Mouse (Mus musculus): ENCODE measurements around the gene Fcer1a. TPM values are rescaled to one million over a fixed set of nuclear protein-coding genes. Genes with fewer than 3 reads are reported as not detected.

Fcer1a gene
- polyA plus RNA-seq, 1 experiment from 2014 or later = not detected

Other genes starting within 250 kb of the Fcer1a start
- gene Olfr1408, start 89.8 kb downstream of the Fcer1a start, polyA plus RNA-seq (2015; fragmentation: Nextera tagmentation; extraction: Ambion mirVana) = not detected in 2 replicates
- gene Olfr1406, start 36.6 kb downstream of the Fcer1a start, polyA plus RNA-seq (2015; fragmentation: Nextera tagmentation; extraction: Ambion mirVana) = not detected in 2 replicates
- gene Olfr218, start 29.4 kb downstream of the Fcer1a start, polyA plus RNA-seq (2015; fragmentation: Nextera tagmentation; extraction: Ambion mirVana) = not detected in 2 replicates
- not detected in 2 replicates for gene Olfr1404, start 14.8 kb downstream of the Fcer1a start, polyA plus RNA-seq (2015; fragmentation: Nextera tagmentation; extraction: Ambion mirVana)
- gene Olfr418, start 38.8 kb upstream of the Fcer1a start, polyA plus RNA-seq (2015; fragmentation: Nextera tagmentation; extraction: Ambion mirVana) = not detected in 2 replicates
- gene Mptx2, start 50.6 kb upstream of the Fcer1a start, polyA plus RNA-seq (2015; fragmentation: Nextera tagmentation; extraction: Ambion mirVana) = not detected in 2 replicates
- gene Ackr1, start 106.5 kb upstream of the Fcer1a start, polyA plus RNA-seq (2015; fragmentation: Nextera tagmentation; extraction: Ambion mirVana) = 0.64 and 1.2 TPM in 2 replicates
- 0.84 and 1.7 TPM in 2 replicates for gene Aim2, start 123.7 kb upstream of the Fcer1a start, polyA plus RNA-seq (2015; fragmentation: Nextera tagmentation; extraction: Ambion mirVana)
- 1.1 TPM in 2 replicates for gene Cadm3, start 140.5 kb upstream of the Fcer1a start, polyA plus RNA-seq (2015; fragmentation: Nextera tagmentation; extraction: Ambion mirVana)